Mouse (Mus musculus): ENCODE measurements around the gene Fbxw9. TPM values are rescaled to one million over a fixed set of nuclear protein-coding genes. Genes with fewer than 3 reads are reported as not detected.

Gene Fbxw9
- polyA plus RNA-seq, 1 experiment from 2014 or later, result 27.4 TPM

DNA sequence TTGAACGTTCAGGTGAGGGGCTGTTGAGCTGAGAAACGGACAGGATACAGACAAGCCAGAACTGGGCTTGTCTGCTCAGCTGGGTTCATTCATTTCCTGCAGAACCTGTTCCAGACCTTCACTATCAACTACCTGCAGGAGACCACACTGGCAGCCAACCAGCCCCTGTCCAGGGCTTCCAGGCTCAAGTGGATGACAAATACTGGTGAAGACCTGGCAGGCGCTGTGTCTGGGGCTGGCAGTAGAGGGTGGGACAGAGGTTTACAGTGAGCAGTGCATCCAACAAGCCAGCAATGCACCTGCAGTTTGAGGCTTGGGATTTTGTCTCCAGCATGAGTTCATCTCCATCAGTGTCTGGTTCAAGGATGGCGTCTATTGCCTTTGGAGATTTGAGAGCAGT is 37.0 kb downstream of the Fbxw9 start:
- H3K9me3 ChIP-seq (ENCODE audit: control insufficient read depth, low read length), result no peaks in the 10 kb centered on the region
- no peak overlapping the region for H3K27ac ChIP-seq (ENCODE audit: low read depth, low read length)
- ATAC-seq (ENCODE audit: low FRiP score), result no peak
- 91% methylated on average over 4 of the region's 4 CpGs for WGBS
- no peak overlapping the region for H3K4me2 ChIP-seq (replicated peaks; ENCODE audit: low read depth, low read length)
- H3K36me3 ChIP-seq (ENCODE audit: control insufficient read depth, insufficient read depth, low read length), result no peaks in the 10 kb centered on the region
- no peak overlapping the region for H3K9ac ChIP-seq (ENCODE audit: low read depth, low read length)
- no peak overlapping the region for H3K4me3 ChIP-seq (ENCODE audit: low read depth, low read length)
- no peaks in the 10 kb centered on the region for H3K27me3 ChIP-seq (ENCODE audit: control insufficient read depth, insufficient read depth, low read length)
- no peak for DNase-seq (ENCODE audit: low spot score)
- no peaks in the 10 kb centered on the region for H3K4me1 ChIP-seq (replicated peaks; ENCODE audit: control insufficient read depth, insufficient read depth, low read length)

DNA sequence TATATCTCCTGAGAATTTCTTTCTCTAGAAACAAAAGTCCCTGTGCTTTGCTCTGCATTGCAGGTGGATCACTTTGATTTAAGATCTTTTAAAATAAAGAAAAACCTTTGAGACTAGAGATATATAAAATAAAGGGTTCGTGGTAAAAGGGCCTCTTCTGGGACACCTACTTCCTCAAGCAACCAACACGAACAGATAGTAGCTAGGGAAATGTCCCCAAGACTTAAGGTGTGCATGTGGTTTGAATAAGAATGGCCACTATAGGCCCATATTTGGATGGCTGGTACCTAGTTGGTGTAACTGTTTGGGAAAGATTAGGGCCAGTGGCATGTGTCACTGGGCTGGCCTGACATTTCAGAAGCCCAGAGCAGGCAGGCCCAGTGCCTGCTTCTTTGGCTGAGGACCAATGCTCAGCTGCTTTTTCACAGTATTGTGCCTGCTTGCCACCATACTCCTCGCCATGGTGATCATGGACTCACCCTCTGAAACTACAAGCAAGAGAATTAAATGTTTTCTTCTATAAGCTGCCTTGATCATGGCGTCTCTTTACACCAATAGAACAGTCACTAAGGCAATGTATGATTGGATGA is 40.3 kb downstream of the Fbxw9 start:
- no peak for DNase-seq (ENCODE audit: low spot score)
- Histone ChIP-seq H3K27ac (ENCODE audit: low read depth, low read length) (no peak overlapping the region), H3K4me2 (replicated peaks; ENCODE audit: low read depth, low read length) (no peak overlapping the region), H3K36me3 (ENCODE audit: control insufficient read depth, insufficient read depth, low read length) (no peaks in the 10 kb centered on the region), H3K27me3 (ENCODE audit: control insufficient read depth, insufficient read depth, low read length) (no peaks in the 10 kb centered on the region), H3K4me3 (ENCODE audit: low read depth, low read length) (no peak overlapping the region), H3K9me3 (ENCODE audit: control insufficient read depth, low read length) (no peaks in the 10 kb centered on the region), H3K9ac (ENCODE audit: low read depth, low read length) (no peak overlapping the region), H3K4me1 (replicated peaks; ENCODE audit: control insufficient read depth, insufficient read depth, low read length) (no peaks in the 10 kb centered on the region)
- no peak for ATAC-seq (ENCODE audit: low FRiP score)
- 90% methylated on average over 4 of the region's 4 CpGs for WGBS

DNA sequence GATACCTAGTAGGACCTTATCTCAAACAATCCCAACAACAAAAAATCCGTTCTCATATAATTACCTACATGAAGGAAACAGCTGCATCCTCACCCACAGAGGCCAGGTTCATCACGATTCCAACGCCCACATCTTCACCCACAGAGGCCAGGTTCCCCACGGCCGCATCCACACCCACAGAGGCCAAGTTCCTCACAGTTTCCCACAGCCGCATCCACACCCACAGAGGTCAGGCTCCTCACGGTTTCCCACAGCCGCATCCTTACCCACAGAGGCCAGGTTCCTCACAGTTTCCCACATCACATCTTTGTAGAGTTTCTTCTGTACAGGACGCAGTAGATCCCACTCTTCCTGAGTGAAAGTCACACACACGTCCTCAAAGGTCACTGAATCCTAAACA is 53.4 kb downstream of the Fbxw9 start:
- H3K27ac ChIP-seq (ENCODE audit: low read depth, low read length), result no peak overlapping the region
- no peaks in the 10 kb centered on the region for H3K36me3 ChIP-seq (ENCODE audit: control insufficient read depth, insufficient read depth, low read length)
- ATAC-seq (ENCODE audit: low FRiP score) (no peak), DNase-seq (ENCODE audit: low spot score) (no peak)
- H3K4me2 ChIP-seq (replicated peaks; ENCODE audit: low read depth, low read length), result no peak overlapping the region
- H3K27me3 ChIP-seq (ENCODE audit: control insufficient read depth, insufficient read depth, low read length), result no peaks in the 10 kb centered on the region
- no peak overlapping the region for H3K4me3 ChIP-seq (ENCODE audit: low read depth, low read length)
- H3K9me3 ChIP-seq (ENCODE audit: control insufficient read depth, low read length), result no peaks in the 10 kb centered on the region
- H3K9ac ChIP-seq (ENCODE audit: low read depth, low read length), result no peak overlapping the region
- 94% methylated on average over 10 of the region's 10 CpGs for WGBS
- H3K4me1 ChIP-seq (replicated peaks; ENCODE audit: control insufficient read depth, insufficient read depth, low read length), result no peaks in the 10 kb centered on the region

DNA sequence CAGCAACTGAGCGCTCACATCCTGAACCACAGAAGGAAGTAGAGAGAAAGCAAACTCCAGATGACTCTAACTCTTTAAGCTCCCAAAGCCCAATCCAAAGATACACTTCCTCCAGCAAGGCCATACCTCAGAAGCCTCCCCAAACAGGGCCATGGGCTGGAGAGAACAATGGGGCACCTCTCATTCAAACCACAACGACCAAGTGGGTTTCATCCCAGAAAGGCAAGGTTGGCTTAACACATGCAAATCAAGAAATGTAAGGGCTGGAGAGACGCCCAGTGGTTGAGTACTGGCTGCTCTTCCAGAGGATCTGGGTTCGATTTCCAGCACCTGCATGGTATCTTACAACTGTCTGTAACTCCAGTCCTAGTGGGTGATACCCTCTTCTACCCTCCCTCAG is 55.6 kb downstream of the Fbxw9 start:
- Histone ChIP-seq H3K4me3 (ENCODE audit: low read depth, low read length) (no peak overlapping the region), H3K36me3 (ENCODE audit: control insufficient read depth, insufficient read depth, low read length) (no peaks in the 10 kb centered on the region), H3K4me1 (replicated peaks; ENCODE audit: control insufficient read depth, insufficient read depth, low read length) (no peaks in the 10 kb centered on the region), H3K9me3 (ENCODE audit: control insufficient read depth, low read length) (no peaks in the 10 kb centered on the region), H3K9ac (ENCODE audit: low read depth, low read length) (no peak overlapping the region), H3K27ac (ENCODE audit: low read depth, low read length) (no peak overlapping the region), H3K4me2 (replicated peaks; ENCODE audit: low read depth, low read length) (no peak overlapping the region), H3K27me3 (ENCODE audit: control insufficient read depth, insufficient read depth, low read length) (no peaks in the 10 kb centered on the region)
- ATAC-seq (ENCODE audit: low FRiP score) (no peak), DNase-seq (ENCODE audit: low spot score) (no peak)
- 76% methylated on average over 4 of the region's 4 CpGs for WGBS

Other genes with a start within 250 kb of the Fbxw9 start
- gene Dand5, start 237.2 kb upstream of the Fbxw9 start, polyA plus RNA-seq (2014; fragmentation: Nextera tagmentation; extraction: Ambion mirVana), result 6.2 and 7.1 TPM in 2 replicates
- gene Gadd45gip1, start 228.5 kb upstream of the Fbxw9 start, polyA plus RNA-seq (2014; fragmentation: Nextera tagmentation; extraction: Ambion mirVana), result 36.0 and 37.2 TPM in 2 replicates
- gene Rad23a, start 219.4 kb upstream of the Fbxw9 start, polyA plus RNA-seq (2014; fragmentation: Nextera tagmentation; extraction: Ambion mirVana), result 88.6 and 91.3 TPM in 2 replicates
- gene Calr, start 213.1 kb upstream of the Fbxw9 start, polyA plus RNA-seq (2014; fragmentation: Nextera tagmentation; extraction: Ambion mirVana), result 837 and 845 TPM in 2 replicates
- gene Farsa, start 203.1 kb upstream of the Fbxw9 start, polyA plus RNA-seq (2014; fragmentation: Nextera tagmentation; extraction: Ambion mirVana), result 89.6 and 91.4 TPM in 2 replicates
- gene Syce2, start 187.9 kb upstream of the Fbxw9 start, polyA plus RNA-seq (2014; fragmentation: Nextera tagmentation; extraction: Ambion mirVana), result 51.1 and 57.8 TPM in 2 replicates
- 29.2 and 30.5 TPM in 2 replicates for gene Gcdh, start 166.1 kb upstream of the Fbxw9 start, polyA plus RNA-seq (2014; fragmentation: Nextera tagmentation; extraction: Ambion mirVana)
- 12.0 and 14.8 TPM in 2 replicates for gene Klf1, start 158.1 kb upstream of the Fbxw9 start, polyA plus RNA-seq (2014; fragmentation: Nextera tagmentation; extraction: Ambion mirVana)
- gene Dnase2a, start 151.5 kb upstream of the Fbxw9 start, polyA plus RNA-seq (2014; fragmentation: Nextera tagmentation; extraction: Ambion mirVana), result 5.8 and 6.4 TPM in 2 replicates
- gene Mast1, start 122.7 kb upstream of the Fbxw9 start, polyA plus RNA-seq (2014; fragmentation: Nextera tagmentation; extraction: Ambion mirVana), result 10.2 and 11.4 TPM in 2 replicates
- gene Rtbdn, start 113.1 kb upstream of the Fbxw9 start, polyA plus RNA-seq (2014; fragmentation: Nextera tagmentation; extraction: Ambion mirVana), result 0.14 TPM in 1 of 2 replicates, not detected in the other
- not detected in 2 replicates for gene Gm49661, start 90.6 kb upstream of the Fbxw9 start, polyA plus RNA-seq (2014; fragmentation: Nextera tagmentation; extraction: Ambion mirVana)
- gene Prdx2, start 90.5 kb upstream of the Fbxw9 start, polyA plus RNA-seq (2014; fragmentation: Nextera tagmentation; extraction: Ambion mirVana), result 1,367 and 1,409 TPM in 2 replicates
- gene Rnaseh2a, start 90.3 kb upstream of the Fbxw9 start, polyA plus RNA-seq (2014; fragmentation: Nextera tagmentation; extraction: Ambion mirVana), result 98.5 and 104 TPM in 2 replicates
- gene Junb, start 81.3 kb upstream of the Fbxw9 start, polyA plus RNA-seq (2014; fragmentation: Nextera tagmentation; extraction: Ambion mirVana), result 6.2 and 6.4 TPM in 2 replicates
- 9.5 and 10.3 TPM in 2 replicates for gene Hook2, start 69.5 kb upstream of the Fbxw9 start, polyA plus RNA-seq (2014; fragmentation: Nextera tagmentation; extraction: Ambion mirVana)
- not detected in 2 replicates for gene Best2, start 45.5 kb upstream of the Fbxw9 start, polyA plus RNA-seq (2014; fragmentation: Nextera tagmentation; extraction: Ambion mirVana)
- 134 TPM in 2 replicates for gene Asna1, start 34.8 kb upstream of the Fbxw9 start, polyA plus RNA-seq (2014; fragmentation: Nextera tagmentation; extraction: Ambion mirVana)
- 180 and 186 TPM in 2 replicates for gene Trir, start 33.2 kb upstream of the Fbxw9 start, polyA plus RNA-seq (2014; fragmentation: Nextera tagmentation; extraction: Ambion mirVana)
- gene Tnpo2, start 23.1 kb upstream of the Fbxw9 start, polyA plus RNA-seq (2014; fragmentation: Nextera tagmentation; extraction: Ambion mirVana), result 18.8 and 24.6 TPM in 2 replicates
- gene Gm5741, start 7.9 kb downstream of the Fbxw9 start, polyA plus RNA-seq (2014; fragmentation: Nextera tagmentation; extraction: Ambion mirVana), result not detected in 2 replicates
- 66.4 and 67.8 TPM in 2 replicates for gene Dhps, start 11.7 kb downstream of the Fbxw9 start, polyA plus RNA-seq (2014; fragmentation: Nextera tagmentation; extraction: Ambion mirVana)
- gene Wdr83os, start 20.7 kb downstream of the Fbxw9 start, polyA plus RNA-seq (2014; fragmentation: Nextera tagmentation; extraction: Ambion mirVana), result 116 and 123 TPM in 2 replicates
- 52.6 and 55.9 TPM in 2 replicates for gene Wdr83, start 21.3 kb downstream of the Fbxw9 start, polyA plus RNA-seq (2014; fragmentation: Nextera tagmentation; extraction: Ambion mirVana)
- gene Man2b1, start 23.2 kb downstream of the Fbxw9 start, polyA plus RNA-seq (2014; fragmentation: Nextera tagmentation; extraction: Ambion mirVana), result 16.7 and 16.9 TPM in 2 replicates
- 1.0 and 1.2 TPM in 2 replicates for gene Zfp791, start 63.0 kb downstream of the Fbxw9 start, polyA plus RNA-seq (2014; fragmentation: Nextera tagmentation; extraction: Ambion mirVana)
- not detected in 2 replicates for gene Cks1brt, start 91.9 kb downstream of the Fbxw9 start, polyA plus RNA-seq (2014; fragmentation: Nextera tagmentation; extraction: Ambion mirVana)
- not detected in 2 replicates for gene Olfr371, start 165.9 kb downstream of the Fbxw9 start, polyA plus RNA-seq (2014; fragmentation: Nextera tagmentation; extraction: Ambion mirVana)
- 125 and 127 TPM in 2 replicates for gene Orc6, start 239.6 kb downstream of the Fbxw9 start, polyA plus RNA-seq (2014; fragmentation: Nextera tagmentation; extraction: Ambion mirVana)
- gene Vps35, start 239.7 kb downstream of the Fbxw9 start, polyA plus RNA-seq (2014; fragmentation: Nextera tagmentation; extraction: Ambion mirVana), result 174 and 194 TPM in 2 replicates

All from hindbrain, embryonic 11.5 days (tissue).